Mouse (Mus musculus) embryo, embryonic 10.5 days (tissue): Measurements from ENCODE around the gene Slc10a7.
A peak's percentile ranks its signal among the peaks of the same experiment; 100 is the strongest.

Source experiments
- DNase-seq: peaks from one replicate; pipeline ENCODE4 v3.0.0-alpha.2; 2015; ENCODE audit warnings: low spot score

Slc10a7 gene

GRCm38 (mm10) chr8:78549971-78550751, 41.0 kb downstream of the Slc10a7 start:
- DNase-seq = peak; percentile 40

DNA sequence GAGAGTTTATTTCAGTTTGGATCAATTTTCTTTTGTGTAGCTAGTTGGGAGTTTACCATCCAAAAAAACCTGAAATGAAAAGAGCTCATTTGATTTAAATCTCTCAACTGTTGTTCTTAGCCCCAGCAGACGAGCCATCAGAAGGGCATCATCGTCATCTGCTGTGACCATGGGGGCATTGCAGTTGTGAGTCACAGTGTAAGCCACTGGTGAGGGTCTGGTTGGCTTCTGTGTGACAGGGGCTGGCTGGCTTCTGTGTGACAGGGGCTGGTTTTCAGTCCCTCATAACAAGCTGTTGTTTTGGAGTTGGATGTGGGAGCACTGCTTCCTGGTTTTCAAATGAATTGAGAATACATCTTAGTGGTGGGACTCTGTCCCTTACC, 41.6 kb downstream of the Slc10a7 start:
- DNase-seq = no peak

- no peak for DNase-seq
Measured at GRCm38 (mm10) chr8:78555817-78556216, 46.7 kb downstream of the Slc10a7 start.

- DNase-seq = peak; percentile 57
Measured at GRCm38 (mm10) chr8:78556773-78557434, 47.8 kb downstream of the Slc10a7 start.

DNA sequence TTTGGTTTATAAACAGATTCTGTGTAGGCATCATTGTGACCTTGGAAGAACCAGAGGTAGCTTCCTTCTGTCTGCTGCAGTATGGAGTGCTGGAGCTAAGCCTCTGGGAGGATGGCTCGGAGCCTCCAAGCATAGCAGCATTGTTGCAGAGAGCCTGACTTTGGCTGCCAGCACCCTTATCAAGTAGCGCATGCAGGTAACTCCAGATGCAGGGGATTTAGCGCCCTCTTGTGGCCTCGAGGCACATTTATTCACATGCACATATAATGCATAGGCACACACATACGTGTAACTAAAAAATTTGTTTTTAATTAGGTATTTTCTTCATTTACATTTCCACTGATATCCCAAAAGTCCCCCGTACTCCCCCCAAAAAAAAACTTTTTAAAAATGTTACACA, 52.5 kb downstream of the Slc10a7 start:
- DNase-seq = no peak

DNA sequence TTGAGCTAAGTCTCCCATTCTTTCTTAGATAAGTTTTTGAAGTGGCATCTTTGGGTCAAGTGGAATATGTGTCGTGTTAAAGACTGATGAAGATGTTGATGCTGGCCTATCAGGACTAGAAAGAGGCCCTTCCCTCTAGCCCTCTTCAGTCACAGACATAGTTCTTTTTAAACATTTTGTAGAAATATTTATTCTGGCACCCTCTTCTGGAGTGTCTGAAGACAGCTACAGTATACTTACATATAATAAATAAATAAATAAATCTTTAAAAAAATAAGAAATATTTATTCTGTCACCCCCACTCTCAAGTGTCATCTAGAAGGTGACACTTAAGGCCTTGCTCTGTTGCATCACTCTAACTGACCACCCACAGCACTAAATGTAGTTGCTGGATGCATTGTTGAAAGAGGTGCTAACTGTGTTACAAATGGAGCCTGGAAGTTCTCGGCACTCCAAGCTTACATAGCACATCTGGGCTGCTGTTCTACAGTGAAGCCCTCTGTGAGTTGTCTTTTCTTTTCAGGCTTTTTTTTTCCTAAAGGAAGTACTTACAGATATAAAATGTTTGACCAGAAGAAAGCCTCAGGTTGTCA, 54.4 kb downstream of the Slc10a7 start:
- DNase-seq = no peak

DNA sequence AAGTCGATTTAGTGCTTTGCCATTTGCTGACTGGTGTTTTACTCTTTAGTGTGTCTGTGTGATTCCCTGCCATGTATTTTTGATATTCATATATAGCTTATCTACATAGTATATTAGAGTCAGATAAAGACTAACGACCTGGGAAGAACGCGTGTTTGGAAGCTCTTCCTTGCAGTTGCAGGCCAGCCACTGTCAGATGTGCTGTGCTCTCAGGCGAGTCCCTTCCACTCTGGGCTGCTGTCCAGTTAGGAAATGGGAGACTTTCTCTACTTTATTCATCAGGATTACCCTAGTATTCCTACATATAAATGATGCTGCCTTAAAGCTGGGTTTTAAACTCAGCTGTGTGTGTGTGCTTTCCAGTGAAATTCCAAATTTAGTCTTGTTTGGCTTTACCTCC, 55.1 kb downstream of the Slc10a7 start:
- no peak for DNase-seq

DNA sequence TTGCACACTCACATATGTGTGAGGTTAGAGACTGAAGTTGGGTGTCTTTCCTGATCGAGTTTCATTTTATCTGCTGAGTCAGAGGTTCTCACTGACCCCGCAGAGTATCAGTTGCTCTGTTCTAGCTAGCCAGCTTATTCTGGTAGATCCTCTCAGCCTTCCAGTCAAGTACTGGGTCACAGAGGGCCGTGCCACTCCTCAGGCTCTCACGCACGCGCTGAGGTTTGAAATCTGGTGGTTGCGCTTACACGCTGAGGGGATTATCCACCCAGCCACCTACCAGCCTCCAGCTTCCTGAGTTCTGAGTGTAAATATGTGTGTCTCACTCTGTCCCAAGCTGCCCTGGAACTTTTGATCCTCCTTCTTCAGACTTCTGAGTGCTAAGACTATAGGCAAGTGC, 59.0 kb downstream of the Slc10a7 start:
- DNase-seq = no peak

DNA sequence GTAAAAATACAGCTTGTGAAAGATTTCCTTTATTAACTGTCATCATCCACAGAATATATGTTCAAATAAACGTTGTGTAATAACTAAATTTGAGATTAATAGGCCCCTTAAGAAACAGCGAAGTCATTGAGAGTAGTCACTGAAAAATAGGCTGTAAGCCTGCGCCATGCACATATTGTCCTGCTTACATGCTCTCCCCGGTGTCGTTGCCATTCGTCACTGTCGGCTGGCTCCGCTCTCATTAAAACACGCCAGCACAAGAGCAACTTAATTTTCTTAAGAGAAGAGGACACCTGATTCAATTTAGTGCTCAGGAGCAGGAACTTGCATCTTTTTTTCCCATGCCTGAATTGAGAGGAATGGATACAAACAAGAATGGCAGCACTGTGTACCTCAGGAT, 62.4 kb downstream of the Slc10a7 start:
- peak; percentile 34 for DNase-seq

DNA sequence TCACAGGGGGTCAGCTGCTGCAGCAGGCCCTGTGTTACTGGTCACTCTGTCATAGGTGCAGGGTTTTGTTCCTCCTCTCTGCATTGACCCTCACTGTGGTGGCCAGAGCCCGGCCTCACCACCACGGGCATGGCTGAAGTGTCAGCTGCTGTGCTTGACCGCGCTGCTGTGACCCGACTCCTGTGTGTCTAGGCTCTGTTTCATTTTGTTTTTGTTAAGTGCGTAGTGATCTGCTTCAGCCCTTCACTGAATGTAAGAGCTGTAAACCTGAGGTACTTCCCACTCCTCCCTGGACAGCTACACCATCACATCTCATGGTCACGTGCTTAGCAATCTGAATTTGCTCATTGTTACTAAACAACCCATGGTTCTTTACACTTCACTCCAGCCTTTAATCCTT, 65.1 kb downstream of the Slc10a7 start:
- DNase-seq = no peak

- no peak for DNase-seq
Measured at GRCm38 (mm10) chr8:78577569-78577968, 68.4 kb downstream of the Slc10a7 start.

DNA sequence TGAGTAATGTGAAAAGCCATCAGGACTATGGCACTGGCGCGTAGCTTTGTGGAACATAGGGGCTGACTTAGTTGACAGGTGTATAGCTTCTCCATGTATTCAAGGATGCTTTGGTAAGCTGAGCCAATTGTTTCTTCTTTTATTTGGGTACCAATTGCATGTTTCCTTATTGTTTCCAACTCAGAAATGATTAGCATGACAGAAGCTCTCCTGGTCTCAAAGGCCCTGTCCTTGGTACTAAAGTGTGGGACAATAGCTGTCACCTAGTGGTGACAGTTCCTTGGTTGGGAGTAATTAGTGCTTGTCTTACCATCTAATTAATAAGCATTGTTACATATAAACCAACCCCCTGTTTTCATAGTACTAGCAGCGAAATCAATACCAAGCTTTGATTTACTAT, 68.9 kb downstream of the Slc10a7 start:
- no peak for DNase-seq

DNA sequence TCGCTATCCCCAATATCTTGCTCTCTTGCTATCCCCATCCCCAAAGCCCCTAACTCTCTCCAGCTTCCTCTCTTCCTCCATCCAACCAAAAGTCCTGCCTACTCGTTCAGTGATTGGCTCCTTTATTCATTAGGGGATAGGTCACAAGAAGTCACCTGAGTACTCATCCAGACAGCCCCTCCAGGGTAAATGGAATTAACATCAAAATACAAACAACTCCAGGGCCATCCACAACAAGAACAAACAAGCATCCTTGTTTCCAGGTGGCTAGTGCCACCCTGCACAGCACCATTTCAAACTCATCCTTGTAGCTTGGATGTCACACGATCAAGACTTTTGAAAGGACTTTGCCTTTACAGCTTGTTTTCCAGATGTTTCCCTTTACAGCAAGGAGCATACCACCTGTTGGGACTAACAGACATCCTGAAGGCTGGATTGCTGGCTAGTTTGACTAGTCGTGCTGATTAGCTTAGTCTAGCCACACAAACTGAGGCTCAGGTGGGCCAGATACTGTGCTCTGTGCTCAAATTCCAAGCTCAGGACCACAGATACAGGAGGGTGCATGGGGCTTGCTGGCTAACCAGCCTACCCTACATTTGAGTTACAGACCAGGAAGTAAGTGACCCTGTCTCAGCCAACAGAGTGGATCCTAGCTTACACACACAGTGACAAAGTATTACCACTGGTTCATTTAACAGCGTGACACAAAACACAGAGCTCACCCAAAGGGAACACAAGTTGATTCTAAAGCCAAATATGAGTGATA, 75.0 kb downstream of the Slc10a7 start:
- no peak for DNase-seq

GRCm38 (mm10) chr8:78584863-78585262, 75.7 kb downstream of the Slc10a7 start:
- DNase-seq = no peak

DNA sequence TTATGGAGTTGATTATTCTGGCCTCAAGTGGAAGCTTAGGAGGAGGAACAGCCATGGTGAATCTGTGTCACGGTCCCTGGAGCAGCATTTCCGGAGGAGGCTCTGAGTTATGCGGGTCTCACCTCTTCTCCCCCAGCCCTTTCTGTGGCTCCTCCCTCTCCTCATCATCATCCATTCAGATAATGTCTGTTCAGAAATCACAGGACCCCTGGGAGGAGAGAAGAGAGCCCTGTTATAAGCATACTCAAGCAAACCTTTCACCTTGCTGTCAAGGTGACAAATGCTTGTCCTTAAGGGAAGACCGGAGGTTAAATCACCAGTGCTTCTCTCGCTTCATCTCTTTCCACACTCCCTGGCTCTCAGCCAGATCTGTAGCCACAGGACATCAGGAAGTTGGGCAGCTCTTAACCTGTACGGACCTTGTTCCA, 86.3 kb downstream of the Slc10a7 start:
- DNase-seq = peak; percentile 58

GRCm38 (mm10) chr8:78598237-78598636, 89.1 kb downstream of the Slc10a7 start:
- no peak for DNase-seq

- DNase-seq = no peak
Measured at GRCm38 (mm10) chr8:78603084-78603483, 93.9 kb downstream of the Slc10a7 start.

DNA sequence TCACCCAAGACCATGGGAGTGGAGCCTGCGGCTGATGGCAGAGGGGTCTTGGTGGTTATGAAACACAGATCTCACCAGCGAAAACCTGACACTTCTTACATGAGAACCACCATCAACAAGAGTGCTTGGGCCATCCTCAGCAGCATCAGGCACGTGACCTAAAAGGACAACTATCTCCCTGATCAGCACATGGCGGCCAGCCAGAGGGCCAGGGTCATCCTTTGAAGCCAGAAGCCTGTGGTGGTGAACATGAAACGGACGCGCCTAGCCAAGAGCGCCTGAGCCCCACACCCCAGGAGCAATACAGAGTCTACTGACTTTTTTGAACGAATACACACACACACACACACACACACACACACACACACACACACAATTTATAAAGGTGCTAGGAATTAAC, 95.3 kb downstream of the Slc10a7 start:
- no peak for DNase-seq

GRCm38 (mm10) chr8:78609301-78609700, 100.2 kb downstream of the Slc10a7 start:
- no peak for DNase-seq

- DNase-seq = no peak
Measured at GRCm38 (mm10) chr8:78611019-78611418, 101.9 kb downstream of the Slc10a7 start.

GRCm38 (mm10) chr8:78622362-78622761, 113.2 kb downstream of the Slc10a7 start:
- no peak for DNase-seq

- DNase-seq = no peak
Measured at GRCm38 (mm10) chr8:78623972-78624371, 114.8 kb downstream of the Slc10a7 start.
